9 mouse cellular contexts compared by ENCODE assay signal in genomic region chr12:108206641-108207040, GRCm38 (mm10). TPM values are rescaled to one million over a fixed set of nuclear protein-coding genes. Genes with fewer than 3 reads are reported as not detected.
DNase-seq lines count a peak whose midpoint lies in the region; ATAC-seq and TF ChIP-seq lines count a peak whose summit lies in the region.
"Had no signal": no experiment of that assay in that cellular context is flagged by ENCODE, and none has a peak within 500 bp of the region (broad histone marks: within the 10 kb centered on the region; RNA-seq: fewer than 3 reads in every experiment).

No protein-coding gene starts in this region.

- WGBS in forebrain, embryonic 10.5 days = 16% methylated on average over 5 of the region's 5 CpGs

- no peaks in the 10 kb centered on the region; the same call in 1 of the 2 replicates for H3K27me3 ChIP-seq in G1E (ENCODE audit: insufficient read depth, low read length)
- H3K27me3 ChIP-seq in forebrain, embryonic 10.5 days (ENCODE audit: poor library complexity, severe bottlenecking) = peaks cover 21% of the 10 kb centered on the region; the same call in 1 of the 2 replicates

- ATAC-seq in G1E (ENCODE audit: extremely low read depth, insufficient number of reproducible peaks, low FRiP score, poor library complexity, severe bottlenecking) = peak; percentile 52; the same call in 1 of the 2 replicates

- no peak overlapping the region for H3K4me3 ChIP-seq in G1E (ENCODE audit: low read depth, low read length)
- H3K4me3 ChIP-seq in forebrain, embryonic 10.5 days = no peak overlapping the region

- H3K27ac ChIP-seq in forebrain, embryonic 10.5 days = no peak overlapping the region
- H3K27ac ChIP-seq: macrophage had no signal

- H3K9me3 ChIP-seq in G1E (replicated peaks) = peaks cover 23% of the 10 kb centered on the region
- no peaks in the 10 kb centered on the region for H3K9me3 ChIP-seq in forebrain, embryonic 10.5 days

- DNase-seq in G1E (ENCODE audit: low spot score) = peak; percentile 84
- DNase-seq in c-Kit-positive CD71-positive TER-119-negative erythroid progenitor cells, embryonic 14.5 days (ENCODE audit: low read depth) = peak; percentile 39
- peak; percentile 85 for DNase-seq in forebrain, embryonic 10.5 days (ENCODE audit: extremely low spot score, low spot score)
- peak; percentile 76 to 86 for DNase-seq in heart, postnatal 36 days
- DNase-seq in layer of hippocampus, postnatal 10 days (ENCODE audit: low spot score in 2 of 2) = peak; percentile 83 to 88
- peak; percentile 63 for DNase-seq in lung, postnatal 25 days (ENCODE audit: low spot score)
- peak; percentile 60 for DNase-seq in right cerebral cortex, adult 18-20 months
- peak; percentile 57 to 67 for DNase-seq in urinary bladder, postnatal 36 days (ENCODE audit: low spot score in 2 of 2)

- intact Hi-C loops in heart, postnatal 36 days (cut with DNase I) = loop anchor here (5.0 kb wide), 2 partner anchors 286 to 306 kb away; no protein-coding TSS in a partner anchor

- H3K4me1 ChIP-seq in G1E (ENCODE audit: insufficient read depth, low read depth, low read length) = peaks cover 3% of the 10 kb centered on the region; the same call in 1 of the 2 replicates
- peaks cover 47% of the 10 kb centered on the region for H3K4me1 ChIP-seq in forebrain, embryonic 10.5 days

- peak; percentile 69 for TF ChIP-seq CTCF in G1E (IDR thresholded peaks at IDR 0.05; ENCODE audit: low read depth, low read length)

- H3K36me3 ChIP-seq in G1E (replicated peaks) = peaks cover 49% of the 10 kb centered on the region
- peaks cover 76% of the 10 kb centered on the region for H3K36me3 ChIP-seq in forebrain, embryonic 10.5 days (replicated peaks)

RNA-seq across cellular contexts. Expression of gene Ccnk, which starts 27.3 kb away (rescaled TPM):
- total RNA-seq in G1E (2014; fragmentation: Nextera tagmentation) (214 and 263 TPM in 2 replicates), G1E (2017) (13.9 and 14.3 TPM in 2 replicates)
- polyA plus RNA-seq in G1E (2012) = 206 and 220 TPM in 2 replicates
- 3.2 and 3.9 TPM in 2 replicates for polyA plus RNA-seq in forebrain, embryonic 10.5 days (2016; fragmentation: Nextera tagmentation; extraction: Ambion mirVana)
- 10 to 100 TPM; 28.8 to 30.5 TPM for total RNA-seq in heart, postnatal 36 days (2021)
- 10 to 100 TPM; 29.4 to 33.9 TPM for total RNA-seq in layer of hippocampus, postnatal 10 days (2021)

RNA-seq across cellular contexts. Expression of gene Setd3, which starts 27.5 kb away (rescaled TPM):
- 84.2 and 95.0 TPM in 2 replicates for total RNA-seq in G1E (2014; fragmentation: Nextera tagmentation)
- total RNA-seq in G1E (2017) = 107 and 114 TPM in 2 replicates
- 16.6 and 18.8 TPM in 2 replicates for polyA plus RNA-seq in G1E (2012)
- 75.2 and 76.3 TPM in 2 replicates for polyA plus RNA-seq in forebrain, embryonic 10.5 days (2016; fragmentation: Nextera tagmentation; extraction: Ambion mirVana)
- total RNA-seq in heart, postnatal 36 days (2021) = 10 to 100 TPM; 83.9 to 91.6 TPM
- 100 to 1,000 TPM; 113 to 119 TPM for total RNA-seq in layer of hippocampus, postnatal 10 days (2021)
